Mouse (Mus musculus) stomach, postnatal 0 days (tissue): Measurements from ENCODE around the gene Bgn. TPM values are rescaled to one million over a fixed set of nuclear protein-coding genes. Genes with fewer than 3 reads are reported as not detected.
A peak's percentile ranks its signal among the peaks of the same experiment; 100 is the strongest.

ENCODE experiments used
- ATAC-seq: fragments of 200-750 bp; cut with Nextera tagmentation; 2 replicates; pipeline ENCODE4 v1.8.0; 2017; ENCODE audit not compliant: low FRiP score, low TSS enrichment
- DNase-seq: peaks from one replicate; pipeline ENCODE4 v3.0.0-alpha.2; 2016; ENCODE audit warnings: low spot score
- H3K27ac ChIP-seq: fragments of 300-500 bp; sonication (generic); replicated peaks from 2 replicates; pipeline ENCODE4 v1.5.1; 2014; ENCODE audit warnings: mild to moderate bottlenecking, control low read depth
- H3K27me3 ChIP-seq: fragments of 300-500 bp; sonication (generic); 2 replicates; pipeline ENCODE4 v1.6.1; 2014; ENCODE audit warnings: low read length; ENCODE audit not compliant: control insufficient read depth, insufficient read depth
- H3K36me3 ChIP-seq: fragments of 300-500 bp; sonication (generic); 2 replicates; pipeline ENCODE4 v1.6.1; 2014; ENCODE audit warnings: low read length, mixed read lengths; ENCODE audit not compliant: control insufficient read depth, insufficient read depth
- H3K4me1 ChIP-seq: fragments of 300-500 bp; sonication (generic); replicated peaks from 2 replicates; pipeline ENCODE4 v1.6.1; 2014; ENCODE audit warnings: antibody characterized with exemption; ENCODE audit not compliant: control insufficient read depth, insufficient read depth
- H3K4me2 ChIP-seq: fragments of 300-500 bp; sonication (generic); replicated peaks from 2 replicates; pipeline ENCODE4 v1.6.1; 2014; ENCODE audit warnings: low read depth, mild to moderate bottlenecking, control low read depth, moderate library complexity
- H3K4me3 ChIP-seq: fragments of 300-500 bp; sonication (generic); 2 replicates; pipeline ENCODE4 v1.5.1; 2014; ENCODE audit warnings: low read depth, low read length, control low read depth
- H3K9ac ChIP-seq: fragments of 300-500 bp; sonication (generic); 2 replicates; pipeline ENCODE4 v1.6.1; 2014; ENCODE audit warnings: mild to moderate bottlenecking, low read length, control low read depth, mixed read lengths
- H3K9me3 ChIP-seq: fragments of 300-500 bp; sonication (generic); 2 replicates; pipeline ENCODE4 v1.6.1; 2016; ENCODE audit warnings: low read length; ENCODE audit not compliant: control insufficient read depth
- CTCF ChIP-seq: IDR thresholded peaks from 2 replicates; pipeline ENCODE4 v1.5.1; 2016; ENCODE audit warnings: antibody characterized with exemption, low read depth, mild to moderate bottlenecking, moderate library complexity
- EP300 ChIP-seq: optimal IDR thresholded peaks from 2 replicates; pipeline ENCODE3; 2016; ENCODE audit warnings: antibody characterized with exemption
- WGBS: fragments of 180-500 bp; shearing (Covaris S2); extraction: QIAGEN DNeasy Blood & Tissue Kit; methylation state at CpG from one replicate; pipeline ENCODE4 v1.1.7; 2014; 5-methylcytosine and 5-hydroxymethylcytosine counted together
- polyA plus RNA-seq: library from polyadenylated mRNA; unstranded; fragments of >200 nt; fragmentation: Nextera tagmentation; extraction: Ambion mirVana; gene quantifications from 2 replicates; pipeline ENCODE4 v1.2.1, GENCODE M21; 2015

Gene Bgn
- polyA plus RNA-seq, 1 experiment from 2014 or later = 88.0 TPM

DNA sequence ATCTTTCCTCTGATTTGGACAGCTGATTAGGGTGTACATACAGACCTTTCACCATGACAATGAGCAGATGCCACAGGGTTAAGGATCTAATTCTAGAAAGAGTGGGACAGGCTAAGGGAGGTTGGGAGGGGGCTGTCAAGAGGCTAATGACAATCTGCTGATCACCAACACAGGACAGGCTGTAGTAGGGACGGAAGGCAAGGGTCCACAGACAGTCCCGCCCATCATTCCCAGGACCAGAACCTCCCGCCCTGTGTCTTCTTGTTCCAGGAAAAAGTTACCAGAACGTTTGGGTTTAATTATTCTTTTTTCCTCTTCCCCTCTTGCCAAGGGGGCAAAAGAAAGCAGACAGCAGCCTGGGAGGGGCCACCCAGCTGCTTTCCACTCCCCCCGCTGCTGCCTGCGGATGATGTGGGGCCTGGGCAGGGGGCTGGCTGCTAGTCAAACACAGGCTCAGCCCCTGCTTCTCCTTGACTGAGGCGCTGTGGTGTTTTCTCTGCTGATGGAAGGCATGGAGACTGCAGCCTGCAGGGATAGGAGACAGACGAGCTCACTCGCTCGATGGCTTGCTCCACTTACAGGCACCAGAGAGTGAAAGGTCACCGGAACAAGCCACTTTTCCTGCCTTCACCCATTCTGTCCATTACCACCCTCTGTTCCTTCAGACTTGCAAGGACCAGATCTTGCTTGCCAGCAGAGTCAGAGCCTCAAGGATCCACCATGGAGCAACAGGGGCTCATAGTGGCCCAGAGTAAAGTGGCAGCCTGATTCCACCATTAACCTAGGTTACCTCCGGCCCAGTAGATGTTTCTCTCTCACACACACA, 8.8 kb upstream of the Bgn start:
- ATAC-seq = peak; percentile 70; the same call in 1 of the 2 replicates
- Histone ChIP-seq H3K27ac (peak overlapping the region; percentile 56), H3K9ac (no peak overlapping the region), H3K4me1 (no peaks in the 10 kb centered on the region), H3K36me3 (no peaks in the 10 kb centered on the region), H3K4me3 (no peak overlapping the region), H3K4me2 (no peak overlapping the region), H3K27me3 (no peaks in the 10 kb centered on the region), H3K9me3 (no peaks in the 10 kb centered on the region)
- TF ChIP-seq EP300 = no peak
- TF ChIP-seq CTCF = no peak; the same call in 1 of the 2 replicates
- DNase-seq = peak; percentile 29
- WGBS = 42% methylated on average over 12 of the region's 12 CpGs

DNA sequence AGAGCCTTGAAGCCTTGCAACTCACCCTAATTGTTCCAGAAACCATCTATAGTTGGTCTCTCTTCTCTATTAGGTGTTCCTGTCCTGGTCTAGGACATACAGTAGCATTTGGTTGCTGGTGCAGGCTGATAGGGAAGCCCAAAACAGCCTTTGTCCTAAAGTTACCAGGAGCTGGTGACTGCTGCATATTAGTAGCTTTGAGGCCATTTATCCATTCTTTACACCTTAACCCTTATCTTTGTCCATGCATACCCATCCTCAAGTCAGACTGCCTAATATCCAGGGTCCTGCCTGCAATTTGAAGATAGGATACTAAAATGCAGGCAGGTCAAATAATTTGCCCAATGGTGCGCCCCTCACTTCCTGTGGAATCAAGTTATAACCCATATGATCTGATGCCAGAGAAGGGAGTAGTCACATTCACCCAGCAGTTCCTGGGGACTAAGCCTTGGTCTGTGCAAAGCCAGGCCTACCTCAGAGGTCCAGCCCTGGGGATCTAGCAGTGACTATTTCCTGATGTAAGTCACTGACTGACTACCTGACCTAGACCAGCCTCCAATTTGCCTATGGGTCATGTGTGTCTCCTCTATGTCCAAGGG, 7.6 kb upstream of the Bgn start:
- ATAC-seq = no peak
- no peak for TF ChIP-seq CTCF
- TF ChIP-seq EP300 = no peak

DNA sequence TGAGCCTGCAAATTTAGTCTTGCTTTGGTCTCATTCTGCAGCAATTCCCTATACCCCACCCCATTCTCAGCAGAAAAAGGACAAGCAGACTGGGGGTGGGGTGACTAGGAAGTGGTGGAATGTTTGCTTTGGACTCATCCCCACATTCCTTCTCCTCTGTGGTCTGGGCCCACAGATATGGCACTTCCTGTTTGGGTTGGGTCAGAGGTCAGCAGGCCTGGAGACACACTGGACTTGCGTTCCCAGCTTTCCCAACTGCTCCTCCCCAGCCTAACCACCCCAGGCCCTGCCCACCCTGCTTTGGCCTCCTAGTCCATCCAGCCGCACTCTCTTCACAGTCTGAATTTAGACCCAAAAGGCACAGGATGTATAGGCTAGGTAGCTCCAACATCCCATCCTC, 6.8 kb upstream of the Bgn start:
- TF ChIP-seq CTCF = no peak
- TF ChIP-seq EP300 = no peak
- no peaks in the 10 kb centered on the region for H3K4me1 ChIP-seq
- H3K9ac ChIP-seq = no peak overlapping the region
- no peaks in the 10 kb centered on the region for H3K36me3 ChIP-seq
- H3K27me3 ChIP-seq = no peaks in the 10 kb centered on the region
- peak; percentile 53; the same call in 1 of the 2 replicates for ATAC-seq
- H3K27ac ChIP-seq = peak overlapping the region; percentile 58
- WGBS = 30% methylated on average over 2 of the region's 2 CpGs
- no peak for DNase-seq
- H3K4me3 ChIP-seq = no peak overlapping the region
- no peaks in the 10 kb centered on the region for H3K9me3 ChIP-seq
- H3K4me2 ChIP-seq = no peak overlapping the region

More for the DNA sequence above, 7.6 kb upstream of the Bgn start:
- Histone ChIP-seq H3K36me3 (no peaks in the 10 kb centered on the region), H3K4me3 (no peak overlapping the region), H3K4me2 (no peak overlapping the region), H3K9me3 (no peaks in the 10 kb centered on the region), H3K27me3 (no peaks in the 10 kb centered on the region), H3K4me1 (no peaks in the 10 kb centered on the region), H3K9ac (no peak overlapping the region), H3K27ac (peak overlapping the region; percentile 58)
- WGBS = 95% methylated on average over 1 of the region's 1 CpGs
- no peak for DNase-seq

DNA sequence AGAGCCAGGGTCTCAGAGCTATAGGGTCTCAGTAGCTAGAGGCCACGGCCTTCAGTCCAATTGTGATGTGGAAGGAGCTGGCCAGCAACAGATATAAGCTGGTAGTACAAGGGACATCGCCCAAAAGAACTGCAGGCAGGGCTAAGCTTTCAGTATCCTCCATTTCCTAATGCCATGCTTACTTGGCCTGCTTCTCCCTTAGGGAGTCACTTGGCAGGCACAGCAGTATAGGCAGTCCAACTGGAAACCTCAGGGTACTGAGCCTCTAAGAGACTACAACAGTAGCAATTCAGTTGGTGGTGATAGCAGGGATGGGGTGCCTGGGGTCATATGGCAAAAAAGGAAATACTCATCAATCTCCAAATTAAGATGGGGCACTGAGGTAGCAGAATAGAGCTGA, 5.9 kb upstream of the Bgn start:
- DNase-seq = no peak
- Histone ChIP-seq H3K9ac (no peak overlapping the region), H3K4me3 (no peak overlapping the region), H3K27me3 (no peaks in the 10 kb centered on the region), H3K9me3 (no peaks in the 10 kb centered on the region), H3K4me1 (no peaks in the 10 kb centered on the region), H3K36me3 (no peaks in the 10 kb centered on the region), H3K4me2 (no peak overlapping the region), H3K27ac (no peak overlapping the region)
- TF ChIP-seq EP300 = no peak
- no peak for TF ChIP-seq CTCF
- WGBS = 90% methylated on average over 2 of the region's 2 CpGs
- no peak for ATAC-seq

DNA sequence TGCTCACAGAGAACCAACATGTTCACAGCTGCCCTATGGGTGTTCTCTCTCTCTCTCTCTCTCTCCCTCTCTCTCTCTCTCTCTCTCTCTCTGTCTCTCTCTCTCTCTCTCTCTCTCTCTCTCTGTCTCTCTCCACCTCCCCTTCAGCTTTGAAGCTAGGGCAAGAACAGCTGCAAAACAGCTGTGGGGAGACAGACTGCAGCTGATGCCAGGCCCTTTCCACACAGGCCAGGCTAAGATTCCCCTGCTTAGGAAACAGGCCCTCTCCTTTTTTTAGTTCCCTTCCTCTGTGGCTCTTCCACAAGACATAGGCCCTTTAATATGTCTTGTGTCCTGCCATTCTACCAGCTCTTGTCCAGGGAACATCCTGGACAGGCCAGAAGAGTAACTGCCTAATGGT, 3.7 kb upstream of the Bgn start:
- H3K36me3 ChIP-seq = no peaks in the 10 kb centered on the region
- no peaks in the 10 kb centered on the region for H3K9me3 ChIP-seq
- H3K4me1 ChIP-seq = no peaks in the 10 kb centered on the region
- H3K27ac ChIP-seq = peak overlapping the region; percentile 70; the same call in 1 of the 2 replicates
- DNase-seq (no peak), ATAC-seq (no peak)
- TF ChIP-seq CTCF = no peak
- no peak overlapping the region for H3K4me2 ChIP-seq
- no peak overlapping the region for H3K4me3 ChIP-seq
- H3K9ac ChIP-seq = no peak overlapping the region
- H3K27me3 ChIP-seq = no peaks in the 10 kb centered on the region

DNA sequence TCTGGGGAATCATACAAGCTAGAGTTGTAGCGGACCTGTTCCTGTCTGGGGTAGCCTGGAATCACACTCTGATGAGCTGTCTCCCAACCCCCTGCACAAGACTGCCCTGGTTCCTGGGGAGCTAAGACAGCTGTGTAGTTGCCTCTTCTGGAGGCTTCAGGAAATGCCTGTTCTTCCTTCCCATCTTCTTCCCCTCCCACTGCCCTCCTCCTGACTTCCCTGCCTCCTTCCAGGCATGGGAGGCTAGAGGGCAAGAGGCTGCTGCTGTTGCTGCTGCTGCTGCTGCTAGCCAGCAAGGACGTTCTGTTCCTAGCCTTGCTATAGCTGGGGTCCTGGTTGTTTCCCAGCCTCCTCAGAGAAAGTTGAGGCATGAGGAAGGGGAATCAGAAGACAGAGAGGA, 3.1 kb upstream of the Bgn start:
- 34% methylated on average over 2 of the region's 2 CpGs for WGBS
- no peak for DNase-seq
- no peaks in the 10 kb centered on the region for H3K9me3 ChIP-seq
- H3K27ac ChIP-seq = peak overlapping the region; percentile 70
- no peaks in the 10 kb centered on the region for H3K36me3 ChIP-seq
- TF ChIP-seq EP300 (no peak), CTCF (no peak)
- no peak overlapping the region for H3K9ac ChIP-seq
- H3K4me2 ChIP-seq = no peak overlapping the region
- H3K4me1 ChIP-seq = no peaks in the 10 kb centered on the region
- H3K4me3 ChIP-seq = no peak overlapping the region
- no peak for ATAC-seq
- H3K27me3 ChIP-seq = no peaks in the 10 kb centered on the region
